Mouse (Mus musculus): ENCODE results near the gene Col23a1. TPM values are rescaled to one million over a fixed set of nuclear protein-coding genes. Genes with fewer than 3 reads are reported as not detected.

Gene Col23a1
- total and polyA plus RNA-seq, 2 experiments from 2014 or later, result 3.5 to 7.2 TPM

DNA sequence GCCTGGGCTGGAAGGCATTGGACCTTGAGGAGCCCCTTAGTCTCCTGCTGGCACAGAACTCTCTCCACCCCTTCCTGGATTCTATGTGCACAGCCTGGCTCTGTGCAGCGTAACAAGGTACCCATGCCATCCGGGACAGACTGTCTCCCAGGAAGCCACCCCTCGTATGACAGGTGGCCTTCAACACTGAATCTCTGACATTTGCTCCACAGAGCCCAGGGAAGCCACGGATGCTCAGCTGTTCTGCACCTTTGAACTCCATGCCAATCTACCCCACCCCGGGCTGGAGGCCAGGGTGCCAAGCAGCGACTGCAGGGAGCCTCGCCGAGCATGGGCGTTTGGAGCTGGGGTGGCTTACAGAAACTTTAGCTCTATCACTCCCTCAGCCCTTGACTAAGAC is 164.0 kb downstream of the Col23a1 start:
- no peak for TF ChIP-seq EP300 (IDR thresholded peaks at IDR 0.05; ENCODE audit: low read depth)
- TF ChIP-seq CTCF (IDR thresholded peaks at IDR 0.05; ENCODE audit: low read depth), result no peak
- WGBS, result 87% methylated on average over 9 of the region's 9 CpGs
- ATAC-seq (ENCODE audit: insufficient read depth, low read depth), result no peak

DNA sequence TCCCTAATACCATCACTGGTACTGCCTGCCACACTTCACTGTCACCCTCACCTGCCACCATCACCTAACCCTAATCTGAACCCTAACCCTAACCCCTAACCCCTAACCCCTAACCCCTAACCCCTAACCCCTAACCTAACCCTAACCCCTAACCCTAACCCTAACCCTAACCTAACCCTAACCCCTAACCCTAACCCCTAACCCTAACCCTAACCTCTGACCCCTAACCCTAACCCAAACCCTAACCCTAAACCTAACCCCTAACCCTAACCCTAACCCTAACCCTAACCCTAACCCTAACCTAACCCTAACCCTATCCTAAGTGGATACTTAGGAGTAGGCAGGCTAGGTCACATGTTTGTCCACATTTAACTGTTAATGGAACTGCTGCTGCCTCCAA is 165.8 kb downstream of the Col23a1 start:
- TF ChIP-seq EP300 (IDR thresholded peaks at IDR 0.05; ENCODE audit: low read depth) (no peak), CTCF (IDR thresholded peaks at IDR 0.05; ENCODE audit: low read depth) (no peak)
- H3K27ac ChIP-seq (ENCODE audit: low read depth), result no peak overlapping the region
- H3K27me3 ChIP-seq (ENCODE audit: control insufficient read depth, insufficient read depth, low read length), result peaks cover 47% of the 10 kb centered on the region
- no peaks in the 10 kb centered on the region for H3K36me3 ChIP-seq (replicated peaks; ENCODE audit: control insufficient read depth, insufficient read depth, low read length)
- no peak overlapping the region for H3K4me3 ChIP-seq (ENCODE audit: low read depth, low read length)
- ATAC-seq (ENCODE audit: insufficient read depth, low read depth) (no peak), DNase-seq (ENCODE audit: low spot score) (peak; percentile 30)
- no peak overlapping the region for H3K9ac ChIP-seq (replicated peaks; ENCODE audit: low read depth, low read length)
- no peaks in the 10 kb centered on the region for H3K4me1 ChIP-seq (ENCODE audit: control insufficient read depth, insufficient read depth)
- H3K9me3 ChIP-seq (replicated peaks; ENCODE audit: control insufficient read depth, low read length), result 0 out of 2 replicates have a peak, but pooled peaks cover 2% of the 10 kb centered on the region
- H3K4me2 ChIP-seq (ENCODE audit: low read depth, low read length), result no peak overlapping the region

More for the DNA sequence above, 164.0 kb downstream of the Col23a1 start:
- 0 out of 2 replicates have a peak, but pooled peaks cover 2% of the 10 kb centered on the region for H3K9me3 ChIP-seq (replicated peaks; ENCODE audit: control insufficient read depth, low read length)
- H3K36me3 ChIP-seq (replicated peaks; ENCODE audit: control insufficient read depth, insufficient read depth, low read length), result no peaks in the 10 kb centered on the region
- H3K27me3 ChIP-seq (ENCODE audit: control insufficient read depth, insufficient read depth, low read length), result peaks cover 43% of the 10 kb centered on the region
- H3K4me1 ChIP-seq (ENCODE audit: control insufficient read depth, insufficient read depth), result no peaks in the 10 kb centered on the region
- H3K4me2 ChIP-seq (ENCODE audit: low read depth, low read length), result no peak overlapping the region
- no peak for DNase-seq (ENCODE audit: low spot score)
- no peak overlapping the region for H3K9ac ChIP-seq (replicated peaks; ENCODE audit: low read depth, low read length)
- no peak overlapping the region for H3K27ac ChIP-seq (ENCODE audit: low read depth)
- no peak overlapping the region for H3K4me3 ChIP-seq (ENCODE audit: low read depth, low read length)

DNA sequence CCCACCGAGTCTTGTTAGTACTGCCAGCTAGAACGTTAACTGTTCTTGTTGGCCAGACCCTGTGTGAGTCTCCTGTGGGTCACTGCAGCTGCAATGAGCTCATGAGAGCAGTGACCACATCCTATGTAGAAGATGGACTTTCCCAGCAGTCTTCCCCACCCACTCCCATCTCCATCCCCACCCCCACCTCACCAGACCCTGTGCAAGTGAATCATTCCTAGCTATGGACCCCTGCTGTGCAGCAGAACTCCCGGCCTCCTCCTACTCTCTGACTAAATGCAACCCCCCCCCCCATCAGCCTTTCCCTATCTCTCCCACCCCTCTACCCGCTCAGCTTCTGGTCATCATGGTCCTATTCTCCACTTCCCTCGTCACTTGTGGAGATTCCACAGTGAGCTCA is 167.9 kb downstream of the Col23a1 start:
- H3K4me1 ChIP-seq (ENCODE audit: control insufficient read depth, insufficient read depth), result no peaks in the 10 kb centered on the region
- H3K4me3 ChIP-seq (ENCODE audit: low read depth, low read length), result no peak overlapping the region
- ATAC-seq (ENCODE audit: insufficient read depth, low read depth) (no peak), DNase-seq (ENCODE audit: low spot score) (no peak)
- no peak overlapping the region for H3K9ac ChIP-seq (replicated peaks; ENCODE audit: low read depth, low read length)
- TF ChIP-seq CTCF (IDR thresholded peaks at IDR 0.05; ENCODE audit: low read depth) (no peak), EP300 (IDR thresholded peaks at IDR 0.05; ENCODE audit: low read depth) (no peak)
- H3K27me3 ChIP-seq (ENCODE audit: control insufficient read depth, insufficient read depth, low read length), result peaks cover 56% of the 10 kb centered on the region
- H3K36me3 ChIP-seq (replicated peaks; ENCODE audit: control insufficient read depth, insufficient read depth, low read length), result no peaks in the 10 kb centered on the region
- H3K27ac ChIP-seq (ENCODE audit: low read depth), result no peak overlapping the region
- H3K4me2 ChIP-seq (ENCODE audit: low read depth, low read length), result no peak overlapping the region
- 0 out of 2 replicates have a peak, but pooled peaks cover 2% of the 10 kb centered on the region for H3K9me3 ChIP-seq (replicated peaks; ENCODE audit: control insufficient read depth, low read length)
- 51% methylated on average over 5 of the region's 5 CpGs for WGBS

DNA sequence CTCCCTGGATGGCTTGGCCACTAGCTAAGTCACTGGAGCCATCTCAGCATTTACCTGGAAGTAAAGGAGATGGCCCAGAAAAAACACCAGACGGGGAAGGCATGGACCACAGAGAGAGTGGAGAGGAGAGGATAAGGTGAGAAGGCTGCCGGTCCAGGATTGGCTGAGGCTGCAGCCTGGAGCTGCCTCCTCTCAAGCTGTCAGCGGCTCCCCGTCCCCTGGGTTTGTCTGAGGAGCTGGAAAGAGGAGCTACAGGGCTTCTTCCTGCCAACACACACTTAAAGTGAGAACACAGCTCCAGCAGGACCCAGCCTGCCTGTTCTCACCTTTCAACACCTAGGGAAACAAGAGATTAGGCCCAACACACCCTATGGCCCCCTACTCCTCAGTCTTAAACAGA is 168.9 kb downstream of the Col23a1 start:
- no peaks in the 10 kb centered on the region for H3K36me3 ChIP-seq (replicated peaks; ENCODE audit: control insufficient read depth, insufficient read depth, low read length)
- TF ChIP-seq EP300 (IDR thresholded peaks at IDR 0.05; ENCODE audit: low read depth) (no peak), CTCF (IDR thresholded peaks at IDR 0.05; ENCODE audit: low read depth) (no peak)
- H3K4me2 ChIP-seq (ENCODE audit: low read depth, low read length), result no peak overlapping the region
- DNase-seq (ENCODE audit: low spot score) (peak; percentile 40), ATAC-seq (ENCODE audit: insufficient read depth, low read depth) (peak; percentile 63)
- H3K4me3 ChIP-seq (ENCODE audit: low read depth, low read length), result no peak overlapping the region
- H3K27ac ChIP-seq (ENCODE audit: low read depth), result no peak overlapping the region
- H3K9me3 ChIP-seq (replicated peaks; ENCODE audit: control insufficient read depth, low read length), result 0 out of 2 replicates have a peak, but pooled peaks cover 2% of the 10 kb centered on the region
- no peak overlapping the region for H3K9ac ChIP-seq (replicated peaks; ENCODE audit: low read depth, low read length)
- H3K27me3 ChIP-seq (ENCODE audit: control insufficient read depth, insufficient read depth, low read length), result peaks cover 46% of the 10 kb centered on the region
- no peaks in the 10 kb centered on the region for H3K4me1 ChIP-seq (ENCODE audit: control insufficient read depth, insufficient read depth)
- WGBS, result 16% methylated on average over 4 of the region's 4 CpGs

DNA sequence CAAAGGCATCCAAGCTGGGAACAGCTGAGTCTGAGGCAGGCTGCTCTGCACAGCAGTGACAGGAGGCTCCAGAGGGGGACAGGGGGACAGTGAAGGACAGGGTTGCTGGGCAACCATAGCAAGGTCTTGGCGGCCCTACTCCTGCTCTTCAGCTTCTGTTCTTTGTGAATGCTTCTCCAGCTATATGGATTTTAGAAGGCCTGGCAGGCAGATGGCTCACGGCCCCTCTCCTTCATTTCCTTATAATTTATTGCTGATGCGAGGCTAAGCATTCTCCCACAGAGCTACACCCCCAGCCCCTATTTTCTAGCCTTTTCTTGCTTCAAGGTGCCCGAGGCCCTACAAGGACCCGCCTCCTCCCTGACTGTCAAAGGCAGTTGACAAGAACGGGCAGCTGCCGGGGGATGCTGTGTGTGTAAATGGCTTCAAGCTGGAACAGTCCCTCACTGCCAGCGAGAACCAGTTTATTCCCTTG is 169.9 kb downstream of the Col23a1 start:
- ATAC-seq (ENCODE audit: insufficient read depth, low read depth), result no peak
- no peaks in the 10 kb centered on the region for H3K36me3 ChIP-seq (replicated peaks; ENCODE audit: control insufficient read depth, insufficient read depth, low read length)
- TF ChIP-seq CTCF (IDR thresholded peaks at IDR 0.05; ENCODE audit: low read depth) (no peak), EP300 (IDR thresholded peaks at IDR 0.05; ENCODE audit: low read depth) (no peak)
- H3K4me2 ChIP-seq (ENCODE audit: low read depth, low read length), result no peak overlapping the region
- no peak overlapping the region for H3K9ac ChIP-seq (replicated peaks; ENCODE audit: low read depth, low read length)
- no peak overlapping the region for H3K27ac ChIP-seq (ENCODE audit: low read depth)
- WGBS, result 68% methylated on average over 8 of the region's 8 CpGs
- DNase-seq (ENCODE audit: low spot score), result no peak
- H3K4me1 ChIP-seq (ENCODE audit: control insufficient read depth, insufficient read depth), result no peaks in the 10 kb centered on the region
- H3K9me3 ChIP-seq (replicated peaks; ENCODE audit: control insufficient read depth, low read length), result 0 out of 2 replicates have a peak, but pooled peaks cover 2% of the 10 kb centered on the region
- no peak overlapping the region for H3K4me3 ChIP-seq (ENCODE audit: low read depth, low read length)
- H3K27me3 ChIP-seq (ENCODE audit: control insufficient read depth, insufficient read depth, low read length), result peaks cover 49% of the 10 kb centered on the region

DNA sequence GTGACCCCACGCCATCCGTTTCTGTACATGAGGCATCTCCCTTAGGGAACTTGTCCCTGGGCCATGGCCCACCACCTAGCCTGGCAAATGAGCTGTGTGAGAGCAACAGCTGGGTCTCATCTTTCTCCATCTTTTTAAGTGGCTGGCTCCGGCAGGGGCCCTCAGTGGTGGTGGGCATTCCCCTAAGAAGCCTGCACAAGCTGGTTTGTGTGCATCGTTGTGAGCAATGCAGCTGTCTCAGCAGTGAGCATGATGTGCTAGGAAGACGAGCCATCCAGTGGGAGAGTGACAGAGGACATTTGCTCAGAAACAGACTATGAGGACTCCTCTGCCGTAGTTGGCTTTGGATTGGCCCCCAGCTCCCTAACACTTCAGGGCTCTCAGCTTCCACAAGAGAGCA is 179.0 kb downstream of the Col23a1 start:
- WGBS, result 44% methylated on average over 6 of the region's 6 CpGs
- Histone ChIP-seq H3K27me3 (ENCODE audit: control insufficient read depth, insufficient read depth, low read length) (peaks cover 72% of the 10 kb centered on the region), H3K4me3 (ENCODE audit: low read depth, low read length) (no peak overlapping the region), H3K36me3 (replicated peaks; ENCODE audit: control insufficient read depth, insufficient read depth, low read length) (no peaks in the 10 kb centered on the region), H3K4me1 (ENCODE audit: control insufficient read depth, insufficient read depth) (no peaks in the 10 kb centered on the region; the same call in 1 of the 2 replicates), H3K9ac (replicated peaks; ENCODE audit: low read depth, low read length) (no peak overlapping the region), H3K9me3 (replicated peaks; ENCODE audit: control insufficient read depth, low read length) (no peaks in the 10 kb centered on the region), H3K27ac (ENCODE audit: low read depth) (no peak overlapping the region), H3K4me2 (ENCODE audit: low read depth, low read length) (no peak overlapping the region)
- no peak for DNase-seq (ENCODE audit: low spot score)
- no peak for ATAC-seq (ENCODE audit: insufficient read depth, low read depth)
- TF ChIP-seq CTCF (IDR thresholded peaks at IDR 0.05; ENCODE audit: low read depth) (no peak), EP300 (IDR thresholded peaks at IDR 0.05; ENCODE audit: low read depth) (no peak)

All from heart, postnatal 0 days (tissue).